Mouse (Mus musculus): ENCODE results near the gene Gm28043.

The Gm28043 gene

DNA sequence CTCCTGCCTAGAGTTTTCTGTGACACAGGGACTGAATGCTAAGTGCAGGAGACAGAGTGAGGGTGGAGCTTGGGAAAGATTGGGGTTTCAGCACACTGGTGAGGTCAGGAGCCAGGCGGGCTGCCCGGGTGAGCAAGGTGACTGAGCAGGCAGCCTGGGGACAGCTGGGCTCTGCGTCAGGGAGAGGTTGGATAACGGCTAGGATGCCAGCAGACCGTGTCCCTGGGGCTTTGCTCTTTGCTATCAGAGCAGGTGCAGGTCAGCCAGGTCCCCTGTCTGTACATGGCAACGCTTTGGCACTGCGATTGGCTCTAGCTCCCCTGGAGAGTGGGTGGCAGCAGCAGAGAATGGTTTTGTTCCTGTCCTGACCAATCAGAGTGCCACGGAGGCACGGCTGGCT, 12.6 kb downstream of the Gm28043 start:
- DNase-seq (ENCODE audit: low spot score): no peak

DNA sequence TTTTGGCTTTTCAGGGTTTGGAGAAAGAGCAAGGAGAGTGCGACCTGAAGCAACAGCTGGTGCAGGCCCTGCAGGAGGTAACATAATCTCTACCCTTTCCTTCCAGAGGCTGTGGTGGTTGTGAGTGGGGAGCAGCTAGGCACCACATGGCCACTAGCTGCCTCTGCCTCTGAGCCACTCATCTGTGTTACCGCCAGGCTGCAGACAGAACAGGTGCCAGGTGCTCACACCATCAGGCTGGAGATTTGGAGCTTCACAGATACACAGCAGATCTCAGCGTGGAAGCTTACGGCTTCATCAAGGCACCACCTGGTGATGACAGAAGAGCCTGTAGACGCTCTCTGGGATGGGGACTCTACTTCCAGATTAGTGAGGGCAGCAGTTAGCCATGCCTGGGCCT, 14.3 kb downstream of the Gm28043 start:
- no peak for DNase-seq (ENCODE audit: low spot score)

DNA sequence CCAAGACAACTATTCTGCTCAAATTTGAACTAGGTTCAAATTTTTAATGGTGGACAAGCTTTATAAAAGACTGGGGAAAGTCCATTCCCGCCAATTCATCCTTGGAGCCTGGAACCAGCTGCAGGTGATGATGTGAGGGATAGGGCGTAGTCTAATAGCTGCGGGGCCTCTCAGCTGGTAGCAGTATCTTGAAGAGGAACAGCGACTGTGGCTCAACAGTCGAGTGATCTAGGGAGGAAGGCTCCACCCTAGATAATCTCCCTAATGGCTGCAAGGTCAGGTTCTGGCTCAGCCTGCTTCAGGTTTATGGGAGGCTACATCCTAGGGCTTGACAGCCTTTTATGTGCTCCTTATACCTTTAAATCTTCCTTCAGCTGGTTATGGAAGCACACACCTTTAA, 14.9 kb downstream of the Gm28043 start:
- no peak for DNase-seq (ENCODE audit: low spot score)

DNA sequence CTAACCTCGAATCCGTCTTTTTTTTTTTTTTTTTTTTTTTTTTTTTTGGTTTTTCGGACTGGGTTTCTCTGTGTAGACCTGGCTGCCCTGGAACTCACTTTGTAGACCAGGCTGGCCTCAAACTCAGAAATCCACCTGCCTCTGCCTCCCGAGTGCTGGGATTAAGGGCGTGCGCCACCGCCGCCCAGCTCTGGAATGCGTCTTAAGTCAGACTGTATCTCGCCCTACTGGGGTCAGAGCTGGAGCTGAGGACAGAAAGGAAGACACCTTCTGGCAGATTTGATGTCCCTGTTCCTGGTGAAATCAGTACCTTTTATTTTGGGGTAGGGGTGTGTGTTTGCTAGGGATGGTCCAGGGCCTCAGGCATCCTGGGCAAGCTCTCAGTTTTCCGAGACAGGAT, 17.6 kb downstream of the Gm28043 start:
- no peak for DNase-seq (ENCODE audit: low spot score)

- DNase-seq (ENCODE audit: low spot score): no peak
Measured at GRCm38 (mm10) chr17:29635492-29635891, 20.8 kb downstream of the Gm28043 start.

GRCm38 (mm10) chr17:29636118-29636517, 21.4 kb downstream of the Gm28043 start:
- DNase-seq (ENCODE audit: low spot score): no peak

- DNase-seq (ENCODE audit: low spot score): no peak
Measured at GRCm38 (mm10) chr17:29637377-29637776, 22.7 kb downstream of the Gm28043 start.

DNA sequence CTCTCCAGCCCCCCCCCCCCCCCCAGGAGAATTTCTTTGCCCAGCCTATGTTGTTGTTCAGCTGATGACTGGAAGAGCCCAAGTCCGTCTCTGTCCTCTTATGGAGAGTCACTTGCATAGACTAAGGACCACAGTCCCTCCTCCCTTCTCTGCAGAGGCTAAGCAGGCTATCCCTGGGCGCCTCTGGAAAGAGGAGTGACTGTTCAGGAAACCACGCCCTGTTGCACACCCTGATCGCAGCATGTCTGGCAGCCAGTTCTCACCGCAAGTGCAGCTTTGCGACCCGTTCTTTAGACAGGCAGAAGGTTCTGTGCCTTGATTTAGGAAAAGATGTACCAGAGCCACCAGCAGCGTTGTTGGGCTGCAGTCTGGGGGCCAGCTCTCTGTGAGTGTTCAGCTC, 23.2 kb downstream of the Gm28043 start:
- DNase-seq (ENCODE audit: low spot score): no peak

- DNase-seq (ENCODE audit: low spot score): peak; percentile 29
Measured at GRCm38 (mm10) chr17:29640971-29641370, 26.3 kb downstream of the Gm28043 start.

DNA sequence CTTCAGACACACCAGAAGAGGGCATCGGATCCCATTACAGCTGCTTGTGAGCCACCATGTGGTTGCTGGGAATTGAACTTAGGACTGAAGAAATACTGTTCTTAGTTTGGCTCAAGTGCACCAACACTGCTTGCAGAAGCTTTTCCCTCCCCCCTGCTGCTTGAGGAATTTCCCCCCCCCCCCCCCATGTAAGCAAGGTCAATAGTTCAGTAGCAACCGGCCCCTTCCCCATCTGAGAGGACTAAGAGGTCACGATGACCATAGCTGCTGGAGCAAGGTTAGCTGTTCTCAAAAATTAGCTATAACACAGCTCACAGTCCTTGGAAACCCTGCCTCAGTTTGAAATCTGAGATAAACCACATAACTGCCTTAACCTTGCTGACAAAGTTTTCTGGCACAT, 27.5 kb downstream of the Gm28043 start:
- no peak for DNase-seq (ENCODE audit: low spot score)

GRCm38 (mm10) chr17:29658249-29658648, 43.6 kb downstream of the Gm28043 start:
- DNase-seq (ENCODE audit: low spot score): no peak

GRCm38 (mm10) chr17:29660076-29660761, 45.5 kb downstream of the Gm28043 start, which contains the start of gene Cmtr1:
Gene Cmtr1, plus strand, starts transcription at chr17:29660595.
- peak; percentile 93 for DNase-seq (ENCODE audit: low spot score)

DNA sequence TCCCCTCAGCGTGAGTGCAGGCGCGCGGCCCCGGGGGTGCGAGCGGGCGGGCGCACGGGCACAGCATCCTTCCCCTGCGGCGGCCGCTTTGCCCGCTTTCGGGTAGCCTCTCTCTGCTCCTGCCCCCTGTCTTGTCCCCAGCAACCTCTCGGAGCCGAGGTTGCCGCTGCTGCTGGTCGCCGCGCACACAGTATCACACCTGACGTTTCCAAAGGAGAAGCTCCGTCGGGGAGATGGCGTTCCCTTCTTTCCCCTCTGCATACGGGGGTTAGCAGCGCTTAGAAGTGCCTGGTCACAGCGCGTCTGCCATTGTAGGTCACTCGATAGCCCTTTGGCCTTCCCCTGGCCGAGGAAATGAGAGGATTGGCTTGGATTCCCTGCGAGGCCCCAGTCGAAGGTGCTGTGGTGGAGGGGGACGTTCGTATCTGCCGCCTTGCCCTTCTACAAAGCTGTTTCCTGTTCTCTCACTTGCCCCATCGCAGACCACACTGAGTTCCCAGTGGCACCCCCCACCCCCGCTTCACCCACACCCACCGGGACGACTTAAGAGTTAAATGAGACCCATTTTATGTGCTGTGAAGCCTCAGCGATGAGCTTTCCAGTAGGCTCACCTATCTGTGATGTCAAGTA, 46.2 kb downstream of the Gm28043 start:
- no peak for DNase-seq (ENCODE audit: low spot score)

- no peak for DNase-seq (ENCODE audit: low spot score)
Measured at GRCm38 (mm10) chr17:29662145-29662544, 47.5 kb downstream of the Gm28043 start.

DNA sequence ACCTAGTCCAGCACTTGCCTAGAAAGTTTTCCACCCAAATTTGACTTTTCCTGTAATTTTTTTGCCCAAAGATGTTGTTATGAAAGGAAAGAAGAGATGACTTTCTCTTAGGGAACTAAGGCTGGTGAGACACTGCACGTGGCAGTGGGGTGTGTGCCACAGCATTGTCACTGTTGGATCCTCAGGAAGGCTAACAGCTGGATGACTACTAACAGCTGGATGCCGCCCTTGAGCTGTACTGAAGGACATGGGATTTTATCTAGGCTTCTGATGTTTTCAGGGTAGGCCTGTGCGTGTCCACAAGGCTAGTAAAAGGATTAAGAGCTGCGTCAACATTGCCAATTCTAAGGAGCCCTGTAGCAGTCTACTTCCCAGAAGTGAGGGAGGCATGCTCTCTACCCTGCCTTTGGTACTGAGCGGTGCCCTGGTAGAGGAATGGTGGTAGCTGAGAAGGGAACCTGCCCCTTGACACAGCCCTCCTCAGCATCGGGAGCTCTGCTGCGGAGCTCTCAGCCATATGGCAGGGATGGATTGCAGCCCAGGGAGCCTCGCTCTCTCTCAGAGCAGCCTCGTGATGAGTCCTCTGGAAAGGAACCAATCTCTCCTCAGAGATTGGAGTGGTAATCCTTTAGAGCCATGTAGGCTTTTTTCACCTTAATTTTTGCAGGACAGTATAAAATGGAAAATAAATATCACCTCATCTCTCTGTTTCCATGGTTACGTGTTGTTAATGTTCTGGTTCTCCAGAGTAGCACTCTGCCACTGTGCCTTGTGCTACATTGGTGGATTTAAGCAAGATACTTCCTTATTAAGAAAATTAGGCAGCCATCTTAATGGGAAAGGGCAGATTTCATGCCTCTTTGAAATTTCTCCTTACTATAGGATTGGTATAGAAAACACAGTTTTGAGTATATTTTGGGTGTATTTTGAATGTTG, 53.6 kb downstream of the Gm28043 start:
- no peak for DNase-seq (ENCODE audit: low spot score)

- no peak for DNase-seq (ENCODE audit: low spot score)
Measured at GRCm38 (mm10) chr17:29669030-29669429, 54.4 kb downstream of the Gm28043 start.

GRCm38 (mm10) chr17:29669936-29670335, 55.3 kb downstream of the Gm28043 start:
- no peak for DNase-seq (ENCODE audit: low spot score)

- no peak for DNase-seq (ENCODE audit: low spot score)
Measured at GRCm38 (mm10) chr17:29671021-29671420, 56.3 kb downstream of the Gm28043 start.

DNA sequence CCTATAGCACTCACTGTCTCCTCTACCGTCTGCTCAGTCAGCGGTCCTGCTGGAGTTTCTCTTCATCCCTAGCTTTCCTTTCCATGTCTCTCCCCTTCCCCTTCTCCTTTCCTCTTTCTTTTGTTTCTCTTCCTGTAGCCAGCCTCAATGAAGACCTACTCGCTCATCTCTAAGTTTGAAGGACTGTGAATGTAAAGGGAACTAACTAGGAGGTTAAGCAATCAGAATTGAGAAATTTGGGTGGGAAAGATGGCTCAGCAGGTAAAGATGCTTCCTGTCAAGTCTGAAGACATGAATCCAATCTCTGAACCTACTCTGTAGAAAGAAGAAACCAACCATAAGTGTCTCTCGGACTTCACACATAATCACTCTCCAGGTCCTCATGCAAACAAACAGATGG, 58.6 kb downstream of the Gm28043 start:
- DNase-seq (ENCODE audit: low spot score): no peak

GRCm38 (mm10) chr17:29678526-29678925, 63.9 kb downstream of the Gm28043 start:
- no peak for DNase-seq (ENCODE audit: low spot score)

DNA sequence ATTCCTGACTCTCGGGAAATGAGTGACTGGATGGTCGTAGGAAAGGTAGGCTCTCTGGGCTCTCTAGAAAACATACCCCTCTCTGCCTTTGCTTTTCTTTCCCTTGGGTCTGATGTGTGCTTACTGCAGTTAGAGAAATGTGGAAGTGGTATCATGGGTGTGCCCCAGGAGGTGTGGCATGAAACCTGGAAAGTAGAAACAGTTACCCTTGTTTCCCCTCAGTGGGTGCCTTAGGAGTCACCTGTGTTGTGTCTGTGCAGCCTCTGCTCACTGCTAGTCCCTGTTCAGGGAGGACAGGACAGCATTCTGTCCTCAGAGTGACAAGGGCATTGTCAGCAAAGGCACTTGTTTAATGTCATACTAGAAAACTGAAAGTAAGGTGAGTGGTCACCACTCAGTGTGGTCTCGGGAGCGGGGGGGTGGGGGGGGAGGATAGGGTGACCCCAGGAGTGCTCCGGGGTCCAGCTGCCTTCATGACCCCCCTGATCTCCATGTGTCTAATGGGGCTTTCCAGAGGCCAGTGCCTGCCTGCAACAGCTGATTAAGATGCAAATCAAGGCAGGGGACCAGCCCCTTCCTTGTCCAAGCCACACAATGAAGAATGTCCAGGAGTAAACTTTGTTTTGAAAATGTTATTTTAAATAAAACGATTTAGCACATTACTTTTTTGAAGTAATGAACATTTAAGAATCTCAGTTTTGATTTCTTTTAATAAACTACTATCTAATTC, 64.5 kb downstream of the Gm28043 start:
- no peak for DNase-seq (ENCODE audit: low spot score)

DNA sequence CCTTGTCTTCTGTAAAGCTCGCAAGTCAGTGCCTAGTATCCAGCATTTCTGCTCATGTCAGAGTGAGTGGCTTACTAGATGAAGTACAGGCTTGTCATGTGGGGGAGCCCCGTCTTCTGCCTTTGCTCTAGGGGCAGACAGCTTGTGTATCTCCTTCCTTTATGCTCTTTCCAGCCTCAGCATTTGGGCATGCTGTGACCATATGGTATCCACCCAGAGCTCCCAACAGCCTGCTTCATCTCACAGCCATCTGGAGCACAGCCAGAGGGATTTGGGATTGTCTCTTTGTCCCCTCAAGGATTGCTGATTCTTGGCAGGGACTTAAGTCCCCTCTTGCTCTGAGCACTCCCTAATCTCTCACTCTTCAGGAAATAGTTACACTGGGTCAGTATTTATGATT, 65.5 kb downstream of the Gm28043 start:
- no peak for DNase-seq (ENCODE audit: low spot score)

Data from ovary, adult 18-20 months (tissue).